Mouse (Mus musculus): ENCODE results near the gene Ctbs. TPM values are rescaled to one million over a fixed set of nuclear protein-coding genes. Genes with fewer than 3 reads are reported as not detected.
"Not testable (repeated sequence)": the region's sequence is repeated elsewhere in the genome, so short reads cannot be mapped to it uniquely, and the experiment has no call there.

Gene Ctbs
- total RNA-seq (2021): 10 to 100 TPM in 1 of 2 experiments, 1 to 10 TPM in 1; 8.4 to 11.0 TPM
- long read RNA-seq, experiment 1, transcript Ctbs-202 (7 exons, 2,892 nt): major isoform, 9 of 15 reads
- long read RNA-seq, experiment 1, partial matches to known transcripts: 0 of 15 reads
- long read RNA-seq, experiment 1, other reads (novel, unspliced or antisense): 6 of 15 reads
- long read RNA-seq, experiment 2, partial matches to known transcripts: 0 of 6 reads
- long read RNA-seq, experiment 2, other reads (novel, unspliced or antisense): 4 of 6 reads

- DNase-seq: no peak
Observed at GRCm38 (mm10) chr3:146449745-146450250, at the start of gene Ctbs. Ctbs (plus strand) TSS chr3:146449795.

DNA sequence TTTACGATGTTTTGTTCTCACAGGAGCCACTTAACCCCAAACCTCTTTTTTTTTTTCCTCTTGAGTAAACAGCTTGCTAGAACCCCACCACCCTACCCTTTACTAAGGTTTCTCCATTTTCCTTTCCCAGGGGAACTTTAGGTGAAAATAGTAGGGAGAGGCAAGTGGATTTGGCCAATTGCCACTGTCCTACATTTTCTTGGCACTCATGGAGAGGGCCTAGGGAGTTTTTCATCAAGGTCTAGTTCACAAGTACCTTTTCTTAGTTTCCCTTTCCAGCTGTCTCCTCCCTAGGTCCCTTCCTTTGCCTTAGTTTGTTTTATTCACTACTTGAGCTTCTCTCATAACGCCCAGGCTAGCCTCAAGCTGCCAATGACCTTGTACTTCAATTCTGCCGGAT lies 45.8 kb upstream of the Ctbs start:
- peak; percentile 25 for DNase-seq

DNA sequence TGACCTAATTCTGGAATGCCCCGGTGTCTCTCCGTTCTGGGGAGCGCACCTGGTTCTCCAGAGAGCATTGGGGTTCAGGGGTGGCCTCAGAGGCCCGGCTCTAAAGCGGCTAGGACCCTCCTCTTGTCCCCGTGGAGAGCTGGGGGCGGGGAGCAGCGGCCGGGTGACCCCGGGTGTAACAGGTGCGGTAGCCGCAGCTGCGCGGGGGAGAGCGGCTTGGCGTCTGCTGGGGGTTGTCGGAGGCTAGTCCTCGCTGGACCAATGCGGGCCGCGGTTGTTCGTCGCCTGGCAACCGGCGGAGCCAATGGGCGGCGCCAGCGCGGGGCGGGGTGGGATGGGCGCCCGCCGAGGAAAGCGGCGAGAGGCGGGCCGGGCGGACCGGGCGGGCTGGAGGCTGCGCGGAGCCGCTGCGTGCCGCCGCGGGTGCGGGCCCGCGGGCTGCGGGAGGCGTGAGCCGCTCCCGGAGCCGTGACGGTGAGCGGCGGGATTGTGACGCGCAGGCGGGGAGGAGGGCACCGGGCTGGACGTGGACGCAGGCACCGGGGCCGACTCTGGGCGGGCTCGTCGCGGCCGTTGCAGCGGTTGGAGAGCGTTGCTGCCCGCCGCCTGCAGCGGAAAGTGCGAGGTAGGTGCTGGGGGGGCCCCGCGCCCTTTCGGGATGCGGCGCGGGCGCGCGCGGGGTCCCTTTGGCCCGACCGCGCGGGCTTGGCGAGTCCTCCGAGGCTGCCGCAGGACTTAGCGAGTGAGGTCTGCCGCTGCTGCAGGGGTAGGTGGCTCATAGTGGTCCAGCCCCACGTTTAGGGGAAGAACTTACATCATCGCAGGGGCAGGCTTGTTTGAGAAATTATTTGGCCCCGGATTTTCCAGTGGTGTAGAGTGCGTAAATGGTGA lies 45.0 kb upstream of the Ctbs start, which contains the start of gene Ssx2ip:
Ssx2ip (plus strand) TSS at position 332 of the 891 bp plus-strand sequence.
- DNase-seq: peak; percentile 100

DNA sequence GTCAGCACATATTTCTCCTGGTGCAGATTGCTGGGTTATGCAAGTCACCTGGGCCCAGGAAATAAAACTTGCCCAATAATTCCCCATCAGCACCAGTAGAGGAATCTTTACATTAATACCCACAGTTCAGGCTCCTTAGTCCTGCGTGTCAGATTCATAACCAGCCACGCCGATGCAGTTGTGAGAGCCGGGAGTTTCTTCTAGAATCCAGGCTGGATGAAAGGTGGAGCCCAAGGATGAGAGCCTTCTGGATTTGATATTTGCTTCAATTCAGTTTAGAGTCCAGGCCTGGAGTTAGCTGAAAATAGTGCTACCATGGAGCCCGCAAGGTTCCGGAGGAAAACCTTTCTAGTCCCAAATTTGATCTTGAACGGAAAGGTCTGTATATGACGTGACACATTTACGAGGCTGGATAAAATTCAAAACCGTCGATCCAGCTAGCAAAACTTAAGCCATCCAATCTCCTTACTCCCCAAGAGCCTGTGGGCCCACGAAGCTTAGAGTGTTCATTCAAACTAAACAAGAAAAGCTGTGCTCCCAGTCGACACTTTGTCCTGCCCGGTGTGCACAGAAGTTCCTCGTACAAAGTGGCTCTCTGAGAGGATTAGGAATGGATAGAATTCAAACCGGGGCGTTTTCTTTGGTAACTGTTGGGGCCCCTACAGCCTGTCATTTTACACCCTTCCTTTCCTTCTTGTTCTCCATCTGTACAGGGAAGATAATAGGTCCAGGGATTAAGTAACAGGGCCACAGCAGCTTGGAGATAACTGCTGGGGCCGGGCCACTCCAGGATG lies 44.2 kb upstream of the Ctbs start:
- DNase-seq: no peak

DNA sequence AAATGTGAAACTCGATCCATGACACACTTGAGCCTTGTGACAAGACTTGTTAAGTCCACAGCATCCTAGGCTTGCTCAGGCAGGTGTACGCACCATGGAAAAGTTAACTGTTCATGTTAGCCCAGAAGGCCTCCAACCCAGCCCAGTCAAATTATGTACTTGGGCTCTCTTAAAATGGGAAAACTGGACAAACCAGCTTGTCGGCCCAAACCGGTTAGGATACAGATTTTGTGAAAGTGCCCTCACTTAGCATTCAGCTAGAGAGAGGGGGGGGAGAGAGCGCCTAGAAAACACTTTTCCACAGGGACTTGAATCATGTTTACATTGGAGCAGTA lies 43.6 kb upstream of the Ctbs start:
- DNase-seq: no peak

GRCm38 (mm10) chr3:146407086-146407721 lies 42.4 kb upstream of the Ctbs start:
- no peak for DNase-seq

DNA sequence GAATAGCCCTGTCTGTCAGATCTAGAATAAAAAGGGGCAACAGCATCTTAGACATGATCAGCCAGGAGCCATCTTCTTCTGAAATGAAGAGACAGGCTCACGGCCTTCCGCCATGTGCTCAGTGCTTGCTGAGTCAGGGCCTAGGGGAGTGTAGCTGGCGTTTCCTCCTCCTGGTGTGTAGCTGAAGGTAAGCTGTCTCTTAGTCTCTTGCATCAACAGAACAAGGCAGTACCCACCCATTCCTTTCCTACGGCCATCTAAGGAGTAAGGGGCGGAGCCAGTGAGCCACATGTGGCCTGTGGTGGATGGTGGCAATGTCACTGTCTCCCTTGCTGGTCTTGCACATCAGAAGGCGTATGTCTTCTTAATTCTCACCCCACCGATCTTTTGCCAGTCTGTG lies 39.5 kb upstream of the Ctbs start:
- DNase-seq: no peak

DNA sequence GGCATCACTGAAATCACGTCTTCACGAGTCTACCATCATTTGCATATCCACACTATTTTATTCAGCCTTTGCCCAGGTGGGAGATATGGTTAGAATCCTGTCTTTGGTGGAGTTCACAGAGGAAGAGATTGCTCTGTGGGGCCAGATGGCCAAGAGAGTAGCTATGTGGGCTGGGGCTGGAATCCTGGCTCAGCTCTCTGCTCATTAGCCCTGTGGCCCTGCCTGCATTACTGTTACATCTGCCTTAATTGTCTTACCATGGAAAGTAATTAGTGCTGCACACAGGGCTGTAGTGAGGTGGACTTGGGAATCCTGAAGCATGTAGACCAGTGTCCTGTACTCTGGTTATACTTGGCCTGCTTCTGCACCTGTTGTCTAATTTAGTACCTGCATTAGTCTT lies 37.6 kb upstream of the Ctbs start:
- no peak for DNase-seq

DNA sequence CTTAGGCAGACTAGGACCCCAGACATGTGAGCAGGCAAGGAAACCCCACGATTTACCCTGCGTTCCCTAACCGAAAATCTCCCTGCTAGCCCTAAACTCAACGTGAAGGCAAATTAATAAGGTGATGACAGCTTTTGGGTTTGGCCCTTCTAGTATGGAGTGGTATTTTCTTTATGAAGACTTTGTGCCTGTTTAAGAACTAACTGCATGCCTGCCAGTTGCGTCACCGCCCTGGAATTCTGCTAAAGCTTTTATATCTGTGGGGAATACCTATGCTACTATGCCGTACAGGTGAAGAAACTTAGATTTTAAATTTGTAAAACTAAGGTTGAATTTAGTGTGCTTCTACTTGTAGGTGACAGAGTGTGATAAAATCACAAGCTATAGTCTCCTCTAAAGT lies 37.1 kb upstream of the Ctbs start:
- DNase-seq: no peak

DNA sequence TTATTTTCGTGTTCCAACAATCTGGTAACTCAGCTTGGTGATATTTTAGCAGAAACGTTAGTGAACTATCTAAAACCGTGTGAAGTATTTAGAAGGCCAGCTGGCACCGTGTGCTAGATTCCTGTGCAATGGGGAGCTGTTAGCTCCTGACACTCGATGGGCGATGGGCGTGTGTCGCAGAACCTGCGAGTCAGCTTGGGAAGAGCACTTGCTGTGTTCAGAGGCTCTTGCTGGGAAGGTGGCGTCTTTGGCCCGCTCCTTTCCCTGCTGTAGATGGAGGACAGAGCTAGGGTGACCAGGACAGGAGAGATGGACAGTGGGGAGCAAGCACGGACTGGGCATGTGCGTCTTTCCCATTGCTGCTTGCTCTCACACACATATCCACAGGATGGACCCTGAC lies 36.6 kb upstream of the Ctbs start:
- DNase-seq: no peak

DNA sequence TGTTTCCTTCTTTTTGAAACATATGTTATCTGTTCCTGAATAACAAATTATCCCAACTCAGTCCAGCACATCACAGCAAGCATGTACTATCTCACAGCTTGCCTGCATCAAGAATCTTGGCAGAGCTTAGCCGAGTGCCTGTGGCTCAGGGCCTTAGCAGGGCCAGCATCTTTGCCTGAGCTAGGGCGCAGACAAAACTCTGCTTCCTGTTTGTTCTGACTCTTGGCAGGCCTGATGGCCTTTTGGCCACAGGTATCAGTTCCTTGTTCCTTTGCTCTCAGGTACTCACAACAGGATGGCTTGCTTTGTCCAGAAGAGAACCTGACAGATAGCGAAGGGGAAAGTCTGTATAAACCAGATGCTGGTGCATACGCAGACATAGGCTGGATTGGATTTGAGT lies 35.6 kb upstream of the Ctbs start:
- DNase-seq: no peak

- no peak for DNase-seq
Observed at GRCm38 (mm10) chr3:146414555-146414954, 35.0 kb upstream of the Ctbs start.

DNA sequence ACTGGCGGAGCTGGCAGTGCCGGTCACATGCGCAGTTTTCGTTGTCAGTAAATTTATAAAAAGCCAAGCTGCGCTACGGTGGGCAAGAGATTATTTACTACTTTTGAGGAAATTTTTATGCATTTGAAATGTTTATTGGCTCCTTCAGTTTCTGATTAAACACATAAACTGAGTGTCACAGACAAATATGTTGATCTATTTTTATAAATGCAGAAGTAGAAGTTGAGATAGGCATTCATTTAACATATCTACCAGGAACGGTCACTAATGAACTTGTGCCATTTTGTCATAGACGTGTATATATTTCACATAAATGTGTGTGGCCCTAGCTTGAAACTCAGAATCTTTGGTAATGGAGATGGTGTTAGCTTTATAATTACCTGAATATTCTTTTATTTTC lies 31.7 kb upstream of the Ctbs start:
- DNase-seq: no peak

GRCm38 (mm10) chr3:146418901-146419300 lies 30.7 kb upstream of the Ctbs start:
- DNase-seq: no peak

- DNase-seq: no peak
Observed at GRCm38 (mm10) chr3:146419534-146419933, 30.1 kb upstream of the Ctbs start.

- DNase-seq: no peak
Observed at GRCm38 (mm10) chr3:146419992-146420537, 29.5 kb upstream of the Ctbs start.

DNA sequence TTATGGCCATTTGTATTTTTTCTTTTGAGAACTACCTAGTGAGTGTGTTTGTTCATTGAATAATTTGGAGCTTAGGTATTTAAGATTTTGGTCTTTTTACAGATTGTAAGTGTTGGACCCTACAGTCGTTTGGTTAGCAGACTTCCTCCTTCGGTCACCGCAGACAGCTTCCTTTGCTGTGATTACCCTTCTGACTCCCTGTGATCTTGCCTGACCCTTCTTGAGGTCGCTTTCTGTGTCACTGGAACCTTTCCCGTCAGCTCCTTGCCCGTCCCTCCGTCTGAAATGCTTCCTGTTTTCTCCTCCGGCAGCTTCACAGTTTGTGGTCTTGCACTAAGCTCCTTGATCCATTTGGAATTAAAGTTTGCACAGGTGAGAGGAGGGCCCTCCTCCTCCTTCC lies 27.8 kb upstream of the Ctbs start:
- no peak for DNase-seq

DNA sequence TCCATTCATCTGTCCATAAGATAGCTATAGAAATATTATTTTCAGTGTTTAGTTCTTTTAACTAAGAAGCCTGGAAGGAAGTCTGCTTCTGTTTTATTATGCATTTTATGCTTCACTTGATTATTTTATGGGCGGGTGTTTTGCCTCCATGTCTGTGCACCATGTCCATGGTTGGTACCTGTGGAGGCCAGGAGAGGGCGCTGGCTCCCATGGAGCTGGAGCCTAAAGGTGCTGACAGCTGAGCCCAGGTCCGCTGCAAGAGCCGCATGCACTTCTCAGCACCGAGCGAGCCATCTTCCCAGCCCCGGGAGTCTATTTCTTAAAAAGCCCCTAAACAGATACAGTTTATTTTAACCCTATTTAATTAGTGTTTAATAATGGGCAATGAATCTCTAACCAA lies 25.9 kb upstream of the Ctbs start:
- no peak for DNase-seq

- no peak for DNase-seq
Observed at GRCm38 (mm10) chr3:146424306-146424900, 25.2 kb upstream of the Ctbs start.

GRCm38 (mm10) chr3:146425902-146426301 lies 23.7 kb upstream of the Ctbs start:
- DNase-seq: no peak

GRCm38 (mm10) chr3:146426489-146426888 lies 23.1 kb upstream of the Ctbs start:
- DNase-seq: no peak

GRCm38 (mm10) chr3:146433063-146433462 lies 16.5 kb upstream of the Ctbs start:
- not testable (repeated sequence) for DNase-seq

Data from adrenal gland, postnatal 10 days (tissue).